Mouse (Mus musculus): ENCODE data around the gene Gm9999. TPM values are rescaled to one million over a fixed set of nuclear protein-coding genes. Genes with fewer than 3 reads are reported as not detected.
A peak's percentile ranks its signal among the peaks of the same experiment; 100 is the strongest.

Gene Gm9999
- total RNA-seq, 2 experiments from 2014 or later = not detected

GRCm38 (mm10) chr7:46997644-46998395 is 14.4 kb downstream of the Gm9999 start:
- DNase-seq (ENCODE audit: extremely low spot score in 1 of 2, low spot score in 2 of 2) = no peak
- intact Hi-C loops (cut with DNase I) = no loop called here

GRCm38 (mm10) chr7:46998942-46999341 is 15.6 kb downstream of the Gm9999 start:
- no peak for DNase-seq (ENCODE audit: extremely low spot score in 1 of 2, low spot score in 2 of 2)
- intact Hi-C loops (cut with DNase I) = no loop called here

- intact Hi-C loops (cut with DNase I) = no loop called here
These were observed 16.7 kb downstream of the Gm9999 start for GRCm38 (mm10) chr7:46999983-47000643.

GRCm38 (mm10) chr7:47000644-47000983 is 17.2 kb downstream of the Gm9999 start:
- intact Hi-C loops (cut with DNase I) = no loop called here
- no peak for DNase-seq (ENCODE audit: extremely low spot score in 1 of 2, low spot score in 2 of 2)

More at GRCm38 (mm10) chr7:46999983-47000643, 16.7 kb downstream of the Gm9999 start:
- DNase-seq (ENCODE audit: extremely low spot score in 1 of 2, low spot score in 2 of 2) = no peak

- no peak for DNase-seq (ENCODE audit: extremely low spot score in 1 of 2, low spot score in 2 of 2)
- intact Hi-C loops (cut with DNase I) = no loop called here
These were observed 17.9 kb downstream of the Gm9999 start for GRCm38 (mm10) chr7:47001125-47001899.

- intact Hi-C loops (cut with DNase I) = no loop called here
- no peak for DNase-seq (ENCODE audit: extremely low spot score in 1 of 2, low spot score in 2 of 2)
These were observed 18.5 kb downstream of the Gm9999 start for GRCm38 (mm10) chr7:47001900-47002275.

- intact Hi-C loops (cut with DNase I) = no loop called here
- DNase-seq (ENCODE audit: extremely low spot score in 1 of 2, low spot score in 2 of 2) = no peak
These were observed 20.2 kb downstream of the Gm9999 start for GRCm38 (mm10) chr7:47003411-47004115.

GRCm38 (mm10) chr7:47007109-47007780 is 23.9 kb downstream of the Gm9999 start:
- no peak for DNase-seq (ENCODE audit: extremely low spot score in 1 of 2, low spot score in 2 of 2)
- intact Hi-C loops (cut with DNase I) = no loop called here

- no peak for DNase-seq (ENCODE audit: extremely low spot score in 1 of 2, low spot score in 2 of 2)
- intact Hi-C loops (cut with DNase I) = no loop called here
These were observed 24.4 kb downstream of the Gm9999 start for GRCm38 (mm10) chr7:47007818-47008167.

- intact Hi-C loops (cut with DNase I) = no loop called here
- DNase-seq (ENCODE audit: extremely low spot score in 1 of 2, low spot score in 2 of 2) = peak; percentile 99
These were observed 25.0 kb downstream of the Gm9999 start, which contains the start of gene Spty2d1 for GRCm38 (mm10) chr7:47008168-47008993. Spty2d1 (minus strand) TSS chr7:47008411.

- DNase-seq (ENCODE audit: extremely low spot score in 1 of 2, low spot score in 2 of 2) = no peak
These were observed 29.9 kb downstream of the Gm9999 start for GRCm38 (mm10) chr7:47013131-47013767.

GRCm38 (mm10) chr7:47014564-47015389 is 31.4 kb downstream of the Gm9999 start:
- intact Hi-C loops (cut with DNase I) = loop anchor here (2.0 kb wide), 1 partner anchor 52 kb away; no protein-coding TSS in a partner anchor
- DNase-seq (ENCODE audit: extremely low spot score in 1 of 2, low spot score in 2 of 2) = no peak

More at GRCm38 (mm10) chr7:47013131-47013767, 29.9 kb downstream of the Gm9999 start:
- intact Hi-C loops (cut with DNase I) = no loop called here

GRCm38 (mm10) chr7:47015390-47016065 is 32.1 kb downstream of the Gm9999 start:
- peak; percentile 61 to 93 for DNase-seq (ENCODE audit: extremely low spot score in 1 of 2, low spot score in 2 of 2)
- intact Hi-C loops (cut with DNase I) = loop anchor here (2.0 kb wide), 1 partner anchor 53 kb away; no protein-coding TSS in a partner anchor

- DNase-seq (ENCODE audit: extremely low spot score in 1 of 2, low spot score in 2 of 2) = no peak
- intact Hi-C loops (cut with DNase I) = no loop called here
These were observed 33.2 kb downstream of the Gm9999 start for GRCm38 (mm10) chr7:47016602-47017001.

GRCm38 (mm10) chr7:47017146-47017545 is 33.8 kb downstream of the Gm9999 start:
- intact Hi-C loops (cut with DNase I) = no loop called here
- no peak for DNase-seq (ENCODE audit: extremely low spot score in 1 of 2, low spot score in 2 of 2)

- DNase-seq (ENCODE audit: extremely low spot score in 1 of 2, low spot score in 2 of 2) = peak; percentile 52 to 54
- intact Hi-C loops (cut with DNase I) = no loop called here
These were observed 36.3 kb downstream of the Gm9999 start for GRCm38 (mm10) chr7:47019641-47020040.
